Mouse (Mus musculus) MEL (cell line): ENCODE measurements around the gene Trim2. TPM values are rescaled to one million over a fixed set of nuclear protein-coding genes. Genes with fewer than 3 reads are reported as not detected.

ENCODE experiments used
- DNase-seq: peaks from one replicate; pipeline ENCODE4 v3.0.0; 2011; ENCODE audit warnings: low read depth, low spot score
- H3K27ac ChIP-seq: 2 replicates; pipeline ENCODE4 v1.5.1; 2012; ENCODE audit warnings: low read depth, mild to moderate bottlenecking, control low read depth, low read length, moderate library complexity; ENCODE audit not compliant: control insufficient read depth
- H3K27me3 ChIP-seq, 2 experiments: fragments of 150-350 bp in 1 of 2; sonication (generic) in 1 of 2; 2 replicates each; pipeline ENCODE4 v1.6.1; 2012; ENCODE audit warnings: low read length in 2 of 2, mild to moderate bottlenecking in 2 of 2, improper control_type of control experiment in 1 of 2, moderate library complexity in 1 of 2; ENCODE audit not compliant: insufficient read depth in 2 of 2, control insufficient read depth in 1 of 2
- H3K36me3 ChIP-seq, 2 experiments: 2 replicates each; pipeline ENCODE4 v1.6.1; 2012 to 2014; ENCODE audit warnings: low read length in 2 of 2, improper control_type of control experiment in 1 of 2, inconsistent platforms in 1 of 2, mild to moderate bottlenecking in 1 of 2; ENCODE audit not compliant: insufficient read depth in 2 of 2, control insufficient read depth in 1 of 2
- H3K4me1 ChIP-seq, 2 experiments: fragments of 150-350 bp in 1 of 2; sonication (generic) in 1 of 2; 2 replicates each; pipeline ENCODE4 v1.6.1; 2012; ENCODE audit warnings: low read length in 2 of 2, improper control_type of control experiment in 1 of 2, mild to moderate bottlenecking in 1 of 2; ENCODE audit not compliant: insufficient read depth in 2 of 2, control insufficient read depth in 1 of 2
- H3K4me3 ChIP-seq, 2 experiments: fragments of 150-350 bp in 1 of 2; sonication (generic) in 1 of 2; 2 replicates each; pipeline ENCODE4 v1.5.1; 2012; ENCODE audit warnings: low read depth in 2 of 2, low read length in 2 of 2, mild to moderate bottlenecking in 2 of 2, moderate library complexity in 2 of 2, control low read depth in 1 of 2, improper control_type of control experiment in 1 of 2; ENCODE audit not compliant: control insufficient read depth in 1 of 2, insufficient read depth in 1 of 2
- H3K79me2 ChIP-seq: 2 replicates; pipeline ENCODE4 v1.6.1; 2012; ENCODE audit warnings: mild to moderate bottlenecking, low read length, moderate library complexity; ENCODE audit not compliant: control insufficient read depth, poor library complexity, insufficient read depth
- H3K9ac ChIP-seq: 2 replicates; pipeline ENCODE4 v1.6.1; 2012; ENCODE audit warnings: low read depth, mild to moderate bottlenecking, control low read depth, low read length, moderate library complexity; ENCODE audit not compliant: control insufficient read depth, poor library complexity, severe bottlenecking
- H3K9me3 ChIP-seq: fragments of 150-350 bp; sonication (generic); replicated peaks from 2 replicates; pipeline ENCODE4 v1.6.1; 2012; ENCODE audit warnings: mild to moderate bottlenecking, low read length, improper control_type of control experiment, moderate library complexity; ENCODE audit not compliant: insufficient read depth
- CHD2 ChIP-seq: IDR thresholded peaks from 2 replicates; pipeline ENCODE4 v1.6.1; 2011; ENCODE audit warnings: low read length, improper control_type of control experiment
- CTCF ChIP-seq, 3 experiments: IDR thresholded peaks in 2 of 3; conservative IDR thresholded peaks in 1 of 3; 2 replicates each; pipeline ENCODE4 v1.5.1; 2011 to 2012; ENCODE audit warnings: low read length in 3 of 3, low read depth in 2 of 3, mild to moderate bottlenecking in 2 of 3, improper control_type of control experiment in 1 of 3, inconsistent platforms in 1 of 3, mixed read lengths in 1 of 3, moderate library complexity in 1 of 3; ENCODE audit not compliant: control insufficient read depth in 1 of 3, insufficient read depth in 1 of 3, poor library complexity in 1 of 3, severe bottlenecking in 1 of 3
- E2F4 ChIP-seq: IDR thresholded peaks from 2 replicates; pipeline ENCODE4 v1.6.1; 2011; ENCODE audit warnings: low read depth, low read length, improper control_type of control experiment, borderline replicate concordance
- ELF1 ChIP-seq: IDR thresholded peaks from 2 replicates; pipeline ENCODE4 v1.6.1; 2014; ENCODE audit warnings: low read depth, mild to moderate bottlenecking, inconsistent platforms, low read length, improper control_type of control experiment, moderate library complexity
- EP300 ChIP-seq, 2 experiments: IDR thresholded peaks; 2 replicates each; pipeline ENCODE4 v1.6.1; 2011; ENCODE audit warnings: improper control_type of control experiment in 2 of 2, low read length in 2 of 2, low read depth in 1 of 2, mild to moderate bottlenecking in 1 of 2
- GABPA ChIP-seq: IDR thresholded peaks from 2 replicates; pipeline ENCODE4 v1.6.1; 2012; ENCODE audit warnings: low read depth, mild to moderate bottlenecking, inconsistent platforms, low read length, improper control_type of control experiment, moderate library complexity
- GATA1 ChIP-seq: IDR thresholded peaks from 2 replicates; pipeline ENCODE4 v1.6.1; 2011; ENCODE audit warnings: low read depth, low read length, improper control_type of control experiment
- KAT2A ChIP-seq: conservative IDR thresholded peaks from 2 replicates; pipeline ENCODE4 v1.6.1; 2012; ENCODE audit warnings: low read depth, low read length, improper control_type of control experiment, inconsistent platforms
- MAFK ChIP-seq: IDR thresholded peaks from 2 replicates; pipeline ENCODE4 v1.6.1; 2011; ENCODE audit warnings: low read depth, mild to moderate bottlenecking, low read length, improper control_type of control experiment, borderline replicate concordance
- MAX ChIP-seq: IDR thresholded peaks from 2 replicates; pipeline ENCODE4 v1.6.1; 2011; ENCODE audit warnings: low read length, improper control_type of control experiment
- MAZ ChIP-seq: IDR thresholded peaks from 2 replicates; pipeline ENCODE4 v1.6.1; 2012; ENCODE audit warnings: low read depth, mild to moderate bottlenecking, inconsistent platforms, low read length, improper control_type of control experiment
- MXI1 ChIP-seq: IDR thresholded peaks from 2 replicates; pipeline ENCODE4 v1.6.1; 2011; ENCODE audit warnings: mild to moderate bottlenecking, low read depth, low read length, improper control_type of control experiment
- MYC ChIP-seq: IDR thresholded peaks from 2 replicates; pipeline ENCODE4 v1.6.1; 2011; ENCODE audit warnings: low read depth, mild to moderate bottlenecking, low read length, improper control_type of control experiment, moderate library complexity
- NELFE ChIP-seq: IDR thresholded peaks from 2 replicates; pipeline ENCODE4 v1.6.1; 2011; ENCODE audit warnings: low read depth, low read length, improper control_type of control experiment
- NRF1 ChIP-seq: IDR thresholded peaks from 2 replicates; pipeline ENCODE4 v1.6.1; 2014; ENCODE audit warnings: low read depth, mild to moderate bottlenecking, inconsistent platforms, low read length, improper control_type of control experiment, moderate library complexity; ENCODE audit not compliant: poor library complexity, insufficient read depth, severe bottlenecking
- POLR2A ChIP-seq, 2 experiments: IDR thresholded peaks; 2 replicates each; pipeline ENCODE4 v1.6.1; 2011 to 2012; ENCODE audit warnings: low read length in 2 of 2, mild to moderate bottlenecking in 2 of 2, control low read depth in 1 of 2, improper control_type of control experiment in 1 of 2, low read depth in 1 of 2, moderate library complexity in 1 of 2; ENCODE audit not compliant: control insufficient read depth in 1 of 2, insufficient read depth in 1 of 2, poor library complexity in 1 of 2
- POLR2AphosphoS2 ChIP-seq: IDR thresholded peaks from 2 replicates; pipeline ENCODE4 v1.6.1; 2011; ENCODE audit warnings: low read length, improper control_type of control experiment
- POLR2AphosphoS5 ChIP-seq: IDR thresholded peaks from 2 replicates; pipeline ENCODE4 v1.6.1; 2012; ENCODE audit warnings: low read depth, borderline replicate concordance, mild to moderate bottlenecking, inconsistent platforms, low read length, moderate library complexity, mixed read lengths
- RAD21 ChIP-seq: IDR thresholded peaks from 2 replicates; pipeline ENCODE4 v1.6.1; 2011; ENCODE audit warnings: mild to moderate bottlenecking, low read depth, low read length, improper control_type of control experiment
- RCOR1 ChIP-seq: IDR thresholded peaks from 2 replicates; pipeline ENCODE4 v1.6.1; 2012; ENCODE audit warnings: low read depth, mild to moderate bottlenecking, inconsistent platforms, low read length, improper control_type of control experiment
- SMC3 ChIP-seq: IDR thresholded peaks from 2 replicates; pipeline ENCODE4 v1.6.1; 2011; ENCODE audit warnings: low read depth, low read length, improper control_type of control experiment
- TAL1 ChIP-seq: IDR thresholded peaks from 2 replicates; pipeline ENCODE4 v1.6.1; 2012; ENCODE audit warnings: mild to moderate bottlenecking, inconsistent platforms, low read length, moderate library complexity, mixed read lengths
- TCF12 ChIP-seq: IDR thresholded peaks from 2 replicates; pipeline ENCODE4 v1.6.1; 2014; ENCODE audit warnings: low read depth, mild to moderate bottlenecking, inconsistent platforms, low read length, improper control_type of control experiment, moderate library complexity
- USF2 ChIP-seq, 2 experiments: IDR thresholded peaks; 2 replicates each; pipeline ENCODE4 v1.6.1; 2011 to 2012; ENCODE audit warnings: improper control_type of control experiment in 2 of 2, low read length in 2 of 2, borderline replicate concordance in 1 of 2, inconsistent platforms in 1 of 2, low read depth in 1 of 2, mild to moderate bottlenecking in 1 of 2; ENCODE audit not compliant: insufficient read depth in 1 of 2
- ZC3H11A ChIP-seq: IDR thresholded peaks from 2 replicates; pipeline ENCODE4 v1.6.1; 2012; ENCODE audit warnings: low read depth, mild to moderate bottlenecking, inconsistent platforms, low read length, improper control_type of control experiment
- ZMIZ1 ChIP-seq: IDR thresholded peaks from 2 replicates; pipeline ENCODE4 v1.6.1; 2012; ENCODE audit warnings: low read depth, mild to moderate bottlenecking, inconsistent platforms, low read length, improper control_type of control experiment, moderate library complexity
- ZNF384 ChIP-seq: IDR thresholded peaks from 2 replicates; pipeline ENCODE4 v1.6.1; 2012; ENCODE audit warnings: low read depth, mild to moderate bottlenecking, inconsistent platforms, low read length, improper control_type of control experiment
- polyA plus RNA-seq, 2 experiments: library from polyadenylated mRNA; stranded (reverse) in 1 of 2; unstranded in 1 of 2; fragments of >175 nt in 1 of 2; fragments of >200 nt in 1 of 2; gene quantifications; 2 replicates each; pipeline versions ENCODE4 v1.2.1 to v1.2.4; 2012; ENCODE audit warnings: low replicate concordance in 2 of 2, low read depth in 1 of 2; ENCODE audit not compliant: insufficient read length in 2 of 2, insufficient read depth in 1 of 2, missing spikeins in 1 of 2
- total RNA-seq: library from RNA; depleted of rRNA; stranded (reverse); fragments of 300-350 nt; gene quantifications from 2 replicates; pipeline ENCODE4 v1.2.3, GENCODE M21; 2012

Trim2 gene
- total and polyA plus RNA-seq, 3 experiments: 1.7 to 4.4 TPM; not detected in 1

DNA sequence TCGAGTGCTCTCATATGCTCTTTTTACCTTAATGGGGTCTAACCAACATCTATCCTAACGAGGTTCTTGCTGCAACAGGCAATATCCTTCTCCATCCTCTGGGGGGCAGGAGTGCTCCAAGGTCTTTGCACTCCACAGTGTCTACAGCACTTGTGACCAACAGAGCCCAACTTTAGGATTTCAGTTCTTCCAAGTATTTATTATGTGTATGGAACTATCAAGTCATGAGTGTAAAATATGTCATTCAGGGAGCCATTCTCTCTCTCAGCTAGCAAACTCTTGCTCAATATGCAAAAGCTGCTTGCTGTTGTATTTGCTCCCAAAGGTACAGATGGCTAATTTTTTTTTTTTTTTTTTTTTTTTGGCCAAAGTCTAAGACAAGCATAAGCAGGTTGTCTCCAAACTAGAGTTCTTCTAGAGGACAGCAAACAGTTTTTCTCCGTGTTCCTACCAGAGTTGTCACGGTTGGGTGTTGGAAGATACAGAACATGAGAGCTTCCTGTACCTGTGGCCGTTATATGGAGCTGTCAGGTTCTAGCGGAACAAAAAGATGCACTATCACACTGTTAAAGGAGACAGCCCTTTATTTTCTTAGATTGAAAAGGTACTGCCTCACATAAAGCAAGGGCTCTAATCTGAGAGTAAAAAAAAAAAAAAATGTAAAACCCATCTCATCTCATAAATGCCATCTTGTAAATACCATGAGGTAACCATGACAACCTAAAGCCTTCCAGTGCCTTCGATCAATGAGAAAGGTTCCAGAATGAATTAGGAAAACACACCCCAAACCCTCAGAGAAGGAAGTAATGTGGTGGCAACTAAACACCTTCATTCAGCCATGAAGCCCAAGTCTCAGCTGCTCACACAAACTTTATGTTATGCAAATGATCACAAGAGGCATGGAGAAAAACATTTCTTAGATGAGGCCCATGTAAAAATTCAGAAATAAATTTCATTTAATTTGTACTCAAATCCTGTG is 131.1 kb downstream of the Trim2 start:
- H3K36me3 ChIP-seq: no peaks in the 10 kb centered on the region
- no peak overlapping the region for H3K9ac ChIP-seq
- H3K4me1 ChIP-seq: no peaks in the 10 kb centered on the region; a peak in 1 of 4 replicates
- DNase-seq: peak; percentile 83
- H3K27ac ChIP-seq: no peak overlapping the region
- H3K9me3 ChIP-seq: no peaks in the 10 kb centered on the region
- H3K4me3 ChIP-seq: no peak overlapping the region
- H3K79me2 ChIP-seq: no peaks in the 10 kb centered on the region
- TF ChIP-seq POLR2AphosphoS5 (no peak), ELF1 (no peak), CHD2 (no peak), SMC3 (peak; percentile 98), ZC3H11A (peak; percentile 94), MXI1 (no peak), TCF12 (no peak), MYC (no peak), RAD21 (peak; percentile 97), GABPA (no peak), NELFE (no peak), MAFK (no peak), MAZ (no peak), CTCF (IDR thresholded peaks at IDR 0.05 in 2 of 3, conservative IDR thresholded peaks at IDR 0.05 in 1 of 3; ENCODE audit: control insufficient read depth in 1 of 3, insufficient read depth in 1 of 3, low read depth in 2 of 3, low read length in 3 of 3, poor library complexity in 1 of 3, severe bottlenecking in 1 of 3) (peak; percentile 79 to 98 (median 85)), ZNF384 (peak; percentile 80), TAL1 (no peak), POLR2AphosphoS2 (no peak), GATA1 (no peak)
- H3K27me3 ChIP-seq: no peaks in the 10 kb centered on the region

DNA sequence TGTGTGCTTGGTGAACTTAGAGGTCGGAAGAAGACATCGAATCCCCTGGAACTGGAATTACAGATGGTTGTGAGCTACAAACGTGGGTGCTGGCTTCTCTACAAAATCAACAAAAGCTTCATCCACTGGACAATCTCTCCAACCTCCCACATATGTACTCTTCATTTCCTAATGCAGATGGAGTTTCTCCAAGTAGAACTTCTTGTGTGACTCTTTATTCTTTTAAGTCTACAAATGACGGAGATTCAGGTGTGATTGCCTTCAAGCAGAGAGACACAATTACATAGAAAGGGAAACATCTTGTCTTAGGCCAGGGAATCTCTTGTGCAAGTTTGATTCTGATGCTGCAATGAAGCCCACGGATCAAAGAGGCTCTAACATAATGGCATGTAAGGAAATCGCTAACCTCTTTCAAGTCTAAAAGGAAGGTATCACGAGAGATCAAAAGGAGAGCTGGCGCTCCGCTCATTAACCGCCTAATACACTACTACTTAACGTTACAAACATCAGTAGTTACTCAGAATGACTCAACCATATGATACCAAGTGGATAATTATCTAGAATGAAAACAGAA is 133.0 kb downstream of the Trim2 start, which contains the start of gene Gm6525:
Gene Gm6525, plus strand, starts transcription at position 524 of the 574 bp plus-strand sequence.
- Histone ChIP-seq H3K9ac (no peak within 1 kb of the TSS), H3K79me2 (no peaks in the 10 kb centered on the region), H3K4me3 (no peak within 1 kb of the TSS), H3K36me3 (no peaks in the 10 kb centered on the region), H3K4me1 (no peaks in the 10 kb centered on the region; a peak in 1 of 4 replicates), H3K27me3 (no peaks in the 10 kb centered on the region), H3K9me3 (no peaks in the 10 kb centered on the region), H3K27ac (no peak within 1 kb of the TSS)
- TF ChIP-seq NRF1 (no peak), MXI1 (no peak), NELFE (no peak), RAD21 (no peak), SMC3 (no peak), MAX (no peak), KAT2A (no peak), ZMIZ1 (no peak), E2F4 (no peak), POLR2A (IDR thresholded peaks at IDR 0.05; ENCODE audit: control insufficient read depth in 1 of 2, insufficient read depth in 1 of 2, low read depth in 1 of 2, low read length in 2 of 2, poor library complexity in 1 of 2) (no peak), TCF12 (no peak), RCOR1 (no peak), MAFK (no peak), TAL1 (no peak), ZNF384 (no peak), EP300 (IDR thresholded peaks at IDR 0.05; ENCODE audit: low read depth in 1 of 2, low read length in 2 of 2) (no peak), GABPA (no peak), USF2 (IDR thresholded peaks at IDR 0.05; ENCODE audit: borderline replicate concordance in 1 of 2, insufficient read depth in 1 of 2, low read depth in 1 of 2, low read length in 2 of 2) (no peak), GATA1 (no peak), ELF1 (no peak)
- no peak for DNase-seq
